Mouse (Mus musculus) urinary bladder, postnatal 10 days (tissue): ENCODE results near the gene Kcna1.

Experiments
- DNase-seq: peaks from one replicate; pipeline ENCODE4 v3.0.0; 2022; ENCODE audit warnings: low spot score

Kcna1 gene

DNA sequence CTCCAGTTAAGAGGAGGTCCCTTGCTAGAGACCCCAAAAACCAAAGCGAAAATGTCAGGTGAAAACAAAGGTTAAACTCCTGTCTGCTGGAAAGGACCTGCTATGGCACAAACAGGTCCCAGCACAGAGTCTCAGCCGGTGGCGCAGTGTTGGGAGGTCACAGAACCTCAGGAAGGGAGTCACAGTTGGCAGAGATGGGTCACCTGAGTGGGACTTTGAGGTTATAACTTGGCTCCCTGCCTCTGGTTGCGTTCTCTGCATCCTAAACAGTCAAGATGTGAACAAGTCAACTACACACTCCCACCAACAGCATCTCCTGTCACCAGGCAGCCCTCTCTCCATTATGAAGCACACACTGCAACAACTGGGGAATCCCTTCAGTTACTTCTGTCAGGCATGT, 48.4 kb downstream of the Kcna1 start:
- no peak for DNase-seq

DNA sequence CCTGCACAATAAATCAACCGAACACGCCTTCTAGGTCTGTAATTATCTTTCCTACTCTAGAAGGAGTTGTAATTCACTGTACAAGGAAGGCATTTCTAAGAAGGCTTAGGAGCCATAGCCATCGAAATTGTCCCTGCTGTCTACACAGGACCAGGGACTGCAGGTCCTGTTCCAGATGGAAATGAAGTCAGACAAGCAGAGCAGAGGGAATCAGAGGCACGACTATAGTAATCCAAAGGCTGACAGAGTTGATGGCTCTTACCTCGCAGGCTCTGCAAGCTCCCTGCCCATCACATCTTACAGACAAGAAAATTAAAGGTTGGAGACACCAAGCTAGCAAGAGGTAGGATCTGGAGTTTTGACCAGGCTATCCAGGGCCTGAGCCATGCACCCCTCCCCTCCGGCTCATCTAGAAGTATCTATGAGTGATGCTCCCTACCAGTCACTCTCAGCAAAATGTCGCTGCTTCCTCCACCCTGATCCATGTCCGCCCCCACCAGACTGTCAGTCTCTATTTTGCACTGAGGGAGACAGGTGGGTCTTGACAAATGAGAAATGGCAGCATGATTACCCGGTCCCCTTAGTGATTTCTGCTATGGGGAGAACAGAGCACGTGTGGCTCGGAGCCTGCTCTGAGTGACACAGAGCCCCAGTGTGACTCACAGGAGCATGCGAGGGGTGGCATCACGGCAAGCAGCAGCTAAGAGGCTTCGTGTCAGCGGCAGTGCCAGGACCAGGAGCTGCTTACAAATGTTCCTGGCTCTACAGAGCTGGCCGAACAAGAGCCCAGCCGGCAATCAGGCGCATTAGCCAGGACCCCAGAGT, 50.2 kb downstream of the Kcna1 start:
- no peak for DNase-seq

DNA sequence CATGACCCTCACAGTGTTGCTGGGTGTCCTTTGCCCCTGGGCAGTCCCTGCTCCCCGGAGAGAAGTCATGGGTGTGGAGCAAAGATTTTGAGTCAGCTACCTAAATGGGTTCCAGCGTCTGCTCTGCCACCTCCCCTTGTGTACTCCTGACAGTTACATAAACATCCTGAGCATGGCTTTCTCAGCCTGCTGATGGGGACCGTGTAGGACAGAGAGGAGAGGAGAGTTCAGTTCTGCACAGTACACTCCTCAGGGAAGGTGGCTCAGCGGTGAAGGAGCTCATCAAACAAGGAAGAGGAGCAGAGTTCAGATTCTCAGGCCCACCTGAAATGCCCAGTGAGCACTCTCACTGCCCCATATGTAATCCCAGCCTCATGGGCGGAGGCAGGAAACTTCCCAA, 51.1 kb downstream of the Kcna1 start:
- DNase-seq, result no peak

DNA sequence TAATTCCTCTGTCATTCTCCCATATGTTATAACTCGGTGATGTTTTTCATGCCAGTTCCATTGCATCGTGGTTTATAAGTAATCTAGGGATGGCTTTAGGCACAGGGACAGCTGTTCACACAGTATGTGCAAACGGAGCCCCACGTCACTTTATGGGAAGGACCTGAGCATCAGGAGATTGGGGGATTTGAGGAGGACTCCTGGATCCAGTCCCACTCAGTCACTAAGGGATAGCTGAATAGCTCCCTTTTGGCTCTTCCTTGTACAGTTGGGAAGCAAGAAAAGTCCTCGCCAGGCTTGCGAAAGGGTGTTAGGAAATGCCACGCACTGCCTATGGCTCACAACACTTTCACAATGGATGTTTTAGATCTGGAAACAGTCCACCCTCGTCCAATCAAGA, 51.8 kb downstream of the Kcna1 start:
- no peak for DNase-seq

DNA sequence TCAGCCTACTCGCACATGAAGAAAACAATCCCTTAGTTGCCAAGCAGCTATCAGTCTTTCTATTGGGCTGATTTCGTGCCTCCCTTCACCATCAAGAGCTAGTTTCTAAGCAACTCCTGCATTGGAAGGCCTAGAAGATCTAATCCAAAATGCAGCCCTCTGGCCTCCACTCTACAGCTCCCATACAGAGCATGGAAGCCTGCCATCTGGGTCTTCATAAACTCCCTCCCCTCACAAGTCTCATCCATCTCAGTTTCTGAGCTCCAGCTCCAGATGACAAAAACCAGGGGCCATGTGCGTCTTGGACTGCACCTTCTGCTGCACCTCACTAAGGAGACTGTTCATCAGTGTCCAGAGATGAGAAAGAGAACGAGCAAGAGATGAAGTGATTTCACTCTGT, 52.8 kb downstream of the Kcna1 start:
- no peak for DNase-seq
